In genomic region chr1:183243293-183243692, GRCm38 (mm10) we compare ENCODE assay signal across 16 mouse cellular contexts. TPM values are rescaled to one million over a fixed set of nuclear protein-coding genes. Genes with fewer than 3 reads are reported as not detected.
DNase-seq lines count a peak whose midpoint lies in the region; ATAC-seq and TF ChIP-seq lines count a peak whose summit lies in the region.
"Had no signal": no experiment of that assay in that cellular context is flagged by ENCODE, and none has a peak within 500 bp of the region (broad histone marks: within the 10 kb centered on the region; RNA-seq: fewer than 3 reads in every experiment).

No protein-coding gene starts in this region.

- no peaks in the 10 kb centered on the region for H3K27me3 ChIP-seq in kidney, postnatal 0 days (ENCODE audit: insufficient read depth, low read length)
- no peaks in the 10 kb centered on the region for H3K27me3 ChIP-seq in kidney, embryonic 15.5 days
- H3K27me3 ChIP-seq in ES-Bruce4 (ENCODE audit: control insufficient read depth, insufficient read depth, low read length, poor library complexity, severe bottlenecking) = no peaks in the 10 kb centered on the region
- no peaks in the 10 kb centered on the region for H3K27me3 ChIP-seq in liver, postnatal 0 days (ENCODE audit: insufficient read depth, low read length)
- H3K27me3 ChIP-seq: liver, embryonic 15.5 days; stomach, embryonic 15.5 days had no signal

- no peak for DNase-seq in kidney, postnatal 0 days (ENCODE audit: low spot score)
- peak; percentile 52 for DNase-seq in 416B (ENCODE audit: low read depth)
- peak; percentile 21 for DNase-seq in liver, postnatal 0 days
- DNase-seq in gastrocnemius, adult 18-20 months (ENCODE audit: low spot score) = no peak
- no peak for DNase-seq in ovary, postnatal 36 days (ENCODE audit: low spot score)
- DNase-seq: cerebellum, adult 8-10 months; embryo, embryonic 11 days; gastrocnemius, postnatal 10 days; right cerebral cortex, postnatal 25 days had no signal

- H3K9me3 ChIP-seq in kidney, postnatal 0 days (replicated peaks; ENCODE audit: low read length) = no peaks in the 10 kb centered on the region
- no peaks in the 10 kb centered on the region; the same call in 1 of the 2 replicates for H3K9me3 ChIP-seq in kidney, embryonic 15.5 days (replicated peaks)
- H3K9me3 ChIP-seq in ES-Bruce4 (replicated peaks; ENCODE audit: control insufficient read depth, insufficient read depth, low read length, poor library complexity, severe bottlenecking) = no peaks in the 10 kb centered on the region
- no peaks in the 10 kb centered on the region for H3K9me3 ChIP-seq in liver, postnatal 0 days (ENCODE audit: low read length)
- H3K9me3 ChIP-seq: heart, embryonic 10.5 days; liver, embryonic 15.5 days; stomach, embryonic 15.5 days had no signal

- H3K9ac ChIP-seq in kidney, postnatal 0 days (ENCODE audit: low read depth, low read length) = no peak overlapping the region
- no peak overlapping the region for H3K9ac ChIP-seq in kidney, embryonic 15.5 days
- no peak overlapping the region for H3K9ac ChIP-seq in ES-Bruce4 (ENCODE audit: low read depth, poor library complexity, severe bottlenecking)
- H3K9ac ChIP-seq in liver, postnatal 0 days (replicated peaks) = no peak overlapping the region
- H3K9ac ChIP-seq: liver, embryonic 15.5 days; stomach, embryonic 15.5 days had no signal

- H3K27ac ChIP-seq in kidney, postnatal 0 days = no peak overlapping the region
- no peak overlapping the region for H3K27ac ChIP-seq in kidney, embryonic 15.5 days
- H3K27ac ChIP-seq in ES-Bruce4 (ENCODE audit: insufficient read depth, low read length) = no peak overlapping the region
- H3K27ac ChIP-seq in liver, postnatal 0 days (ENCODE audit: low read depth) = no peak overlapping the region
- H3K27ac ChIP-seq: heart, embryonic 10.5 days; liver, embryonic 15.5 days; macrophage; stomach, embryonic 15.5 days had no signal

- H3K4me3 ChIP-seq in kidney, postnatal 0 days (replicated peaks; ENCODE audit: low read depth, low read length) = no peak overlapping the region
- H3K4me3 ChIP-seq in kidney, embryonic 15.5 days (replicated peaks) = no peak overlapping the region
- no peak overlapping the region for H3K4me3 ChIP-seq in ES-Bruce4 (ENCODE audit: low read depth, low read length)
- H3K4me3 ChIP-seq in liver, postnatal 0 days (ENCODE audit: low read depth, low read length) = no peak overlapping the region
- H3K4me3 ChIP-seq: heart, embryonic 10.5 days; liver, embryonic 15.5 days; stomach, embryonic 15.5 days had no signal

- H3K4me1 ChIP-seq in kidney, postnatal 0 days (replicated peaks; ENCODE audit: insufficient read depth, low read length) = no peaks in the 10 kb centered on the region
- no peaks in the 10 kb centered on the region for H3K4me1 ChIP-seq in kidney, embryonic 15.5 days
- H3K4me1 ChIP-seq in ES-Bruce4 (ENCODE audit: control insufficient read depth, insufficient read depth, low read length) = no peaks in the 10 kb centered on the region
- H3K4me1 ChIP-seq in liver, postnatal 0 days (ENCODE audit: insufficient read depth) = no peaks in the 10 kb centered on the region
- H3K4me1 ChIP-seq: heart, embryonic 10.5 days; stomach, embryonic 15.5 days had no signal

- TF ChIP-seq CTCF in kidney, postnatal 0 days (IDR thresholded peaks at IDR 0.05; ENCODE audit: low read depth) = peak; percentile 26; the same call in 1 of the 2 replicates
- TF ChIP-seq CTCF in ES-Bruce4 (IDR thresholded peaks at IDR 0.05; ENCODE audit: low read depth, low read length) = peak; percentile 46
- TF ChIP-seq CTCF in liver, postnatal 0 days (IDR thresholded peaks at IDR 0.05; ENCODE audit: low read depth) = peak; percentile 34

- TF ChIP-seq EP300 in ES-Bruce4 (IDR thresholded peaks at IDR 0.05; ENCODE audit: insufficient read depth, low read depth, low read length) = no peak
- no peak for TF ChIP-seq EP300 in liver, postnatal 0 days (IDR thresholded peaks at IDR 0.05; ENCODE audit: low read depth)

- no peak overlapping the region for H3K4me2 ChIP-seq in kidney, postnatal 0 days (ENCODE audit: low read length)
- no peak overlapping the region for H3K4me2 ChIP-seq in kidney, embryonic 15.5 days
- H3K4me2 ChIP-seq in liver, postnatal 0 days (ENCODE audit: low read depth, low read length) = no peak overlapping the region
- H3K4me2 ChIP-seq: liver, embryonic 15.5 days; stomach, embryonic 15.5 days had no signal

- H3K36me3 ChIP-seq in kidney, postnatal 0 days (ENCODE audit: insufficient read depth, low read length) = no peaks in the 10 kb centered on the region
- no peaks in the 10 kb centered on the region for H3K36me3 ChIP-seq in kidney, embryonic 15.5 days
- no peaks in the 10 kb centered on the region for H3K36me3 ChIP-seq in ES-Bruce4 (ENCODE audit: control insufficient read depth, insufficient read depth, low read length, poor library complexity, severe bottlenecking)
- H3K36me3 ChIP-seq in liver, postnatal 0 days (replicated peaks; ENCODE audit: insufficient read depth, low read length) = no peaks in the 10 kb centered on the region
- H3K36me3 ChIP-seq: heart, embryonic 10.5 days; liver, embryonic 15.5 days; stomach, embryonic 15.5 days had no signal

- no peak for ATAC-seq in kidney, postnatal 0 days (replicated peaks; ENCODE audit: low FRiP score, low read depth)
- ATAC-seq in kidney, embryonic 15.5 days (replicated peaks; ENCODE audit: low FRiP score) = no peak
- ATAC-seq in liver, postnatal 0 days = no peak
- ATAC-seq: forebrain, embryonic 16.5 days had no signal

- TF ChIP-seq POLR2A in ES-Bruce4 (IDR thresholded peaks at IDR 0.05; ENCODE audit: insufficient read depth, low read length) = no peak

- 77% methylated on average over 7 of the region's 7 CpGs for WGBS in kidney, postnatal 0 days
- 72% methylated on average over 7 of the region's 7 CpGs for WGBS in kidney, embryonic 15.5 days
- WGBS in liver, postnatal 0 days (ENCODE audit: insufficient replicate concordance) = 58% methylated on average over 7 of the region's 7 CpGs

RNA-seq across cellular contexts. Expression of gene Disp1, which starts 22.0 kb away (rescaled TPM):
- polyA plus RNA-seq in kidney, postnatal 0 days (2015; fragmentation: Nextera tagmentation; extraction: Ambion mirVana) = 8.4 and 9.8 TPM in 2 replicates
- polyA plus RNA-seq in kidney, embryonic 15.5 days (2015; fragmentation: Nextera tagmentation; extraction: Ambion mirVana) = 14.0 and 15.3 TPM in 2 replicates
- 8.7 and 9.5 TPM in 2 replicates for polyA plus RNA-seq in ES-Bruce4 (2011; ENCODE audit: insufficient read depth, insufficient read length, low read depth, missing spikeins)
- polyA plus RNA-seq in liver, postnatal 0 days (2015; fragmentation: Nextera tagmentation; extraction: Ambion mirVana) = 1.6 and 1.9 TPM in 2 replicates
- total RNA-seq in gastrocnemius, adult 18-20 months (2021) = 1 to 10 TPM; 2.3 to 3.3 TPM

RNA-seq across cellular contexts. Expression of gene Aida, which starts 53.1 kb away (rescaled TPM):
- polyA plus RNA-seq in kidney, postnatal 0 days (2015; fragmentation: Nextera tagmentation; extraction: Ambion mirVana) = 32.5 and 36.9 TPM in 2 replicates
- polyA plus RNA-seq in kidney, embryonic 15.5 days (2015; fragmentation: Nextera tagmentation; extraction: Ambion mirVana) = 45.5 and 50.8 TPM in 2 replicates
- polyA plus RNA-seq in ES-Bruce4 (2011; ENCODE audit: insufficient read depth, insufficient read length, low read depth, missing spikeins) = 64.9 and 74.6 TPM in 2 replicates
- 11.8 and 12.6 TPM in 2 replicates for polyA plus RNA-seq in liver, postnatal 0 days (2015; fragmentation: Nextera tagmentation; extraction: Ambion mirVana)
- total RNA-seq in gastrocnemius, adult 18-20 months (2021) = 10 to 100 TPM; 21.1 to 22.6 TPM

RNA-seq across cellular contexts. Expression of gene Brox, which starts 53.8 kb away (rescaled TPM):
- polyA plus RNA-seq in kidney, postnatal 0 days (2015; fragmentation: Nextera tagmentation; extraction: Ambion mirVana) = 43.7 and 47.0 TPM in 2 replicates
- 44.7 and 46.8 TPM in 2 replicates for polyA plus RNA-seq in kidney, embryonic 15.5 days (2015; fragmentation: Nextera tagmentation; extraction: Ambion mirVana)
- polyA plus RNA-seq in ES-Bruce4 (2011; ENCODE audit: insufficient read depth, insufficient read length, low read depth, missing spikeins) = 40.4 and 40.5 TPM in 2 replicates
- polyA plus RNA-seq in liver, postnatal 0 days (2015; fragmentation: Nextera tagmentation; extraction: Ambion mirVana) = 14.0 and 17.1 TPM in 2 replicates
- 10 to 100 TPM; 16.2 to 16.5 TPM for total RNA-seq in gastrocnemius, adult 18-20 months (2021)

Comparison
In these comparisons a context has a peak if more than half of its experiments do, and no peak if none do; other contexts are left out.
1. DNase-seq: peak in 416B (single experiment) and liver, postnatal 0 days (single experiment); none in kidney, postnatal 0 days (single experiment), gastrocnemius, adult 18-20 months (single experiment) and ovary, postnatal 36 days (single experiment).
2. Peak in every context shown above with its lines, with median percentiles within 50 percentile points of each other: CTCF ChIP-seq.